Mouse (Mus musculus): ENCODE results near the gene Ifit1.
"Not testable (repeated sequence)": the region's sequence is repeated elsewhere in the genome, so short reads cannot be mapped to it uniquely, and the experiment has no call there.

DNA sequence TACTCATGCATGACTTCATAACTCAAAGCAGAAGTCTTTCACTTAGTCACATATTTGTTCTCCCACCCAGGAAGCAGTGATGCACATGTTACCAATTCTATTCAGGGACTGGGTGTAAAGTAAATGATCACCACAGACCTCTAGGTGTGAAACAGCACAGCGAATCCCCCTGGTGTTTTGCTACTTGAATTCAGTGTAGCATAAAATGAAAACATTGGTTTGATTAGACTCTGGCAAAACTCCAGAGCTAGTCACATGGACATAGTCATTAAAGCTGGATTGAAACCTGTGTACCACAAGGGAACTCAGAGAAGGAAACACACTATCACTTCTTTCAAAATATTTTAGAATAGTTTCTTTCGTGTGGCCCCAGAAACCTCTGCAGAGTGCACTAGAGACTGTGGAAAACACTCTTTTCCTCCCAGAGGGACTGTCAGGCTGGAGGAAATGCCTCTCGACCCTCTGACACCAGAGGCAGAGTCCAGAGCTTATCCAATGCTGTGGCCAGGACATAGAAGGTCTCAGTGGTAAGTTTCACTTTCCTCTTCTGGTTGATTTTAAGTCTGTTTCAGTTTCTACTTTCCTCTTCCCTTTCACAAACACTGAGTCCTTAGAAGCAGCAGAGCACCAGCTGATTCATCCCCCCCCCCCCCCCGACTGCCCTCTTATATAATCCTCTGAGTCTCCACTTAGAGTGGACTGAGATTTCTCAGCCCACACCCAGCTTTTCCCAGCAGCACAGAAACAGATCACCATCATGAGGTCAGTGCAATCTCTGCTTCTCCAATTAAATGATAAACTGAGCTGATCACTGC is 33.2 kb upstream of the Ifit1 start, which contains the start of gene Ifit3b:
- not testable (repeated sequence) for TF ChIP-seq POLR2A (IDR thresholded peaks at IDR 0.05; ENCODE audit: low read depth, low read length); CTCF (conservative IDR thresholded peaks at IDR 0.05; ENCODE audit: insufficient read depth, insufficient read length, low read depth, low read length)

Measured in kidney, adult 2 months (tissue).